Mouse (Mus musculus): Measurements from ENCODE around the gene Kdm6a. TPM values are rescaled to one million over a fixed set of nuclear protein-coding genes. Genes with fewer than 3 reads are reported as not detected.
A peak's percentile ranks its signal among the peaks of the same experiment; 100 is the strongest.

Gene Kdm6a
- polyA plus RNA-seq, 1 experiment, result 38.2 TPM

DNA sequence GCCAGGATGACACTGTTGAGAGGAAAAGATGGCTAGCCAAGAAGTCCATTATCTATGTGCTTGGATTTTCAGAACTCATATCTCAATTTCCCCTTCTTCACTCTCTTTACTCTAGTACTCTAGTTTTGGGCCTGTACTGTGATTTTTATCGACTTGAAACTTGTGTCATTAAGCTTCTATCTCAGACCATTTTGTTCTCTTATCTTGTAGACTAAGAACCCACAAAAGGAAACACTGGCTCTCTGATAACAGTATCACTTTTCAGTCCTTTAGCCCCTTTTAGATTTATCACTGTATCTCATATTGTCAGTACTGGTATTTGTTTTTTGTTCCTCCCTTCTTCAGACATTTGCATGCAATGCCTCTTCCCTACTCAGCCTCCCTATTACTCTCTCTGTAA is 17.1 kb downstream of the Kdm6a start:
- Histone ChIP-seq H3K4me3 (ENCODE audit: control insufficient read depth, insufficient read depth, low read length) (no peak overlapping the region), H3K4me1 (replicated peaks; ENCODE audit: control insufficient read depth, insufficient read depth, low read length) (no peaks in the 10 kb centered on the region), H3K27me3 (ENCODE audit: control insufficient read depth, insufficient read depth, low read length) (no peaks in the 10 kb centered on the region), H3K27ac (ENCODE audit: control insufficient read depth, insufficient read depth, low read length) (no peak overlapping the region), H3K36me3 (ENCODE audit: control insufficient read depth, insufficient read depth, low read length) (no peaks in the 10 kb centered on the region)
- DNase-seq, result no peak
- TF ChIP-seq POLR2A (IDR thresholded peaks at IDR 0.05; ENCODE audit: control insufficient read depth, extremely low read depth, insufficient read depth, low read length, poor library complexity) (no peak), CTCF (IDR thresholded peaks at IDR 0.05; ENCODE audit: borderline replicate concordance, control insufficient read depth, extremely low read depth, insufficient read depth, low read length, poor library complexity) (no peak)
- 5% methylated on average over 1 of the region's 1 CpGs for WGBS

DNA sequence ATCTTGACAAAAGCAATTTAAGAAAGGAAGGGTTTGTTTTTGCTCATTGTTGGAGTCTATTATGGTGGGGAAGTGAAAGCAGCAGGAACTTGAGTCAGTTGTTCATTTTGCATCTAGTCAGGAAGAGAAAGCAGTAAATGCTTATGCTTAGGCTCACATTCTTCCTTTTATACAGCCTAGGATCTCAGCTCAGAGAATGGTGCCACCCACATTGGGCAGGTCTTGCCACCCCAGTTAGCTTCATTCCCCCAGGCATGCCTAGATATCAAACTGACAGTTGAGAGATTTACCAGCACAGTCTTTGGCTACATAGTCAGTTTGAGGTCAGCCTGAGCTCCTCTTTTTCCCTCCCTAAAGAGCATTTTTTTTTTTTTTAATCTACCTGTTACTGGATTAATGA is 24.8 kb downstream of the Kdm6a start:
- Histone ChIP-seq H3K4me1 (replicated peaks; ENCODE audit: control insufficient read depth, insufficient read depth, low read length) (peaks cover 2% of the 10 kb centered on the region; the same call in 1 of the 2 replicates), H3K27me3 (ENCODE audit: control insufficient read depth, insufficient read depth, low read length) (no peaks in the 10 kb centered on the region), H3K27ac (ENCODE audit: control insufficient read depth, insufficient read depth, low read length) (no peak overlapping the region), H3K36me3 (ENCODE audit: control insufficient read depth, insufficient read depth, low read length) (no peaks in the 10 kb centered on the region), H3K4me3 (ENCODE audit: control insufficient read depth, insufficient read depth, low read length) (no peak overlapping the region)
- DNase-seq, result no peak
- no peak for TF ChIP-seq CTCF (IDR thresholded peaks at IDR 0.05; ENCODE audit: borderline replicate concordance, control insufficient read depth, extremely low read depth, insufficient read depth, low read length, poor library complexity)
- TF ChIP-seq POLR2A (IDR thresholded peaks at IDR 0.05; ENCODE audit: control insufficient read depth, extremely low read depth, insufficient read depth, low read length, poor library complexity), result no peak

DNA sequence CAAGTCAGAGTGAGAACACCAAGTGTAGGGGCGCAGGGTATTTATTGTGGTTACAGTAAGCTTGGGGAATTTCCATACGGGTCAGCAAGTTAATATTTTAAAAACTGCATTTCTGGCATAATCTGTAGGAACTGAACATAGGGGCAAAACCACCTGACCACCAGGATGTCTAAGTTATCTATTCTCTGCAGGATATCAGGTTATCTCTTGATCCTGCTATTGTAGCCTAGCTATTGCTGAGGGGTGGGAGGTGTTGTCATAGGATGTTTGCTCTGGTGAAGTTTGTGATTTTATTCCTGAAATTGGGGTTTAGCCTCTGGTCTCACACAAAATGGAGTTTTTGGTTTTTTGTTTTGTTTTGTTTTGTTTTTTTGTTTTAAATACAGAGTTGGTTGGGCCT is 25.9 kb downstream of the Kdm6a start:
- no peaks in the 10 kb centered on the region for H3K27me3 ChIP-seq (ENCODE audit: control insufficient read depth, insufficient read depth, low read length)
- no peaks in the 10 kb centered on the region for H3K36me3 ChIP-seq (ENCODE audit: control insufficient read depth, insufficient read depth, low read length)
- TF ChIP-seq POLR2A (IDR thresholded peaks at IDR 0.05; ENCODE audit: control insufficient read depth, extremely low read depth, insufficient read depth, low read length, poor library complexity), result no peak
- TF ChIP-seq CTCF (IDR thresholded peaks at IDR 0.05; ENCODE audit: borderline replicate concordance, control insufficient read depth, extremely low read depth, insufficient read depth, low read length, poor library complexity), result no peak
- H3K4me3 ChIP-seq (ENCODE audit: control insufficient read depth, insufficient read depth, low read length), result no peak overlapping the region
- no peak for DNase-seq
- peaks cover 2% of the 10 kb centered on the region; the same call in 1 of the 2 replicates for H3K4me1 ChIP-seq (replicated peaks; ENCODE audit: control insufficient read depth, insufficient read depth, low read length)
- H3K27ac ChIP-seq (ENCODE audit: control insufficient read depth, insufficient read depth, low read length), result no peak overlapping the region
- 90% methylated on average over 2 of the region's 2 CpGs for WGBS

DNA sequence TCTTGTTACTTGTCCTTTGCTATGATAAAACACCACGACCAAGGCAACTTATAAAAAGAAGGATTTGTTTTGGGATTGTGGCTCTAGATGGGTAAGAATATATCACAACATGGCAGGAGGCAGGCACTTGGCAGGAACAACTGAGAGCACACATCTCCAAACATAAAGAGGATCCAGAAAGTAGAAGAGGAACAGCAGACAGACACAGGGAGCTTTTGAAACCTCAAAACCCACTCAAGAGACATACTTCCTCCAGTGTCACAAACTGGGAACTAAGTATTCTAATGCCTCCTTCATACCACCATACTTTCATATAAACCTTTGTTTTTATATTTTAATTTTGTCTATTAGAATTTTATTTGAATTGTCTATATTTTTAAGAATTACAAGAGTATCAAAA is 77.2 kb downstream of the Kdm6a start:
- no peaks in the 10 kb centered on the region for H3K27me3 ChIP-seq (ENCODE audit: control insufficient read depth, insufficient read depth, low read length)
- TF ChIP-seq POLR2A (IDR thresholded peaks at IDR 0.05; ENCODE audit: control insufficient read depth, extremely low read depth, insufficient read depth, low read length, poor library complexity) (no peak), CTCF (IDR thresholded peaks at IDR 0.05; ENCODE audit: borderline replicate concordance, control insufficient read depth, extremely low read depth, insufficient read depth, low read length, poor library complexity) (no peak)
- no peak for DNase-seq
- H3K27ac ChIP-seq (ENCODE audit: control insufficient read depth, insufficient read depth, low read length), result no peak overlapping the region
- no peak overlapping the region for H3K4me3 ChIP-seq (ENCODE audit: control insufficient read depth, insufficient read depth, low read length)
- H3K36me3 ChIP-seq (ENCODE audit: control insufficient read depth, insufficient read depth, low read length), result no peaks in the 10 kb centered on the region
- 83% methylated on average over 1 of the region's 1 CpGs for WGBS
- H3K4me1 ChIP-seq (replicated peaks; ENCODE audit: control insufficient read depth, insufficient read depth, low read length), result no peaks in the 10 kb centered on the region

DNA sequence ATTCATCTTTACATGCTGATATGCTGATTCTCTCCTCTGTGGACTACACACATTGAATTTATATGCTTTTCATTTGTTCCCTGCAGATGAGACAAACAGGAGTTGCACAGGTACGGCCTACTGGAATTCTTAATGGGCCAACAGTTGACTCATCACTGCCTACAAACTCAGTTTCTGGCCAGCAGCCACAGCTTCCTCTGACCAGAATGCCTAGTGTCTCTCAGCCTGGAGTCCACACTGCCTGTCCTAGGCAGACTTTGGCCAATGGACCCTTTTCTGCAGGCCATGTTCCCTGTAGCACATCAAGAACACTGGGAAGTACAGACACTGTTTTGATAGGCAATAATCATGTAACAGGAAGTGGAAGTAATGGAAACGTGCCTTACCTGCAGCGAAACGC is 88.2 kb downstream of the Kdm6a start:
- DNase-seq, result no peak
- Histone ChIP-seq H3K4me1 (replicated peaks; ENCODE audit: control insufficient read depth, insufficient read depth, low read length) (no peaks in the 10 kb centered on the region), H3K4me3 (ENCODE audit: control insufficient read depth, insufficient read depth, low read length) (no peak overlapping the region), H3K27ac (ENCODE audit: control insufficient read depth, insufficient read depth, low read length) (no peak overlapping the region), H3K27me3 (ENCODE audit: control insufficient read depth, insufficient read depth, low read length) (no peaks in the 10 kb centered on the region), H3K36me3 (ENCODE audit: control insufficient read depth, insufficient read depth, low read length) (peaks cover 15% of the 10 kb centered on the region)
- WGBS, result 99% methylated on average over 4 of the region's 4 CpGs
- TF ChIP-seq POLR2A (IDR thresholded peaks at IDR 0.05; ENCODE audit: control insufficient read depth, extremely low read depth, insufficient read depth, low read length, poor library complexity) (no peak), CTCF (IDR thresholded peaks at IDR 0.05; ENCODE audit: borderline replicate concordance, control insufficient read depth, extremely low read depth, insufficient read depth, low read length, poor library complexity) (no peak)

DNA sequence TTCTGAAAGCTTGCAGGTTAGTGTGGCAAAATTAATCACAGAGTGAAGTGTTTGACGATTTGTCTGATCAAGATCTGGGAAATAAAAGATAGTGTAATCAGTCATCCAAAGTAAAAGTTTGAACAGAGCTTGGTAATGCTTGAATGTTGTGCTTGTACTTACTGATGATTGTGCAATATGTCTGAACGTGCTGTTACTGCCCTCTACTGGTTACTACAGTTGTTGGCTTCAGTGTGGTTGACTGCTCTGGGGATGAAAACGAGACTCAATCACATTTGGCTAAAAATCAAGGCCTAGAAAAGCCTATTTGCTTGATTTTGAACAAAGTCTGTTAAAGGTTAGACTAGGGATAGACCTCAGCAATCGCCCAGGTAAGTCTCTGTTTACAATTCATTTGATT is 92.4 kb downstream of the Kdm6a start:
- no peaks in the 10 kb centered on the region for H3K27me3 ChIP-seq (ENCODE audit: control insufficient read depth, insufficient read depth, low read length)
- TF ChIP-seq CTCF (IDR thresholded peaks at IDR 0.05; ENCODE audit: borderline replicate concordance, control insufficient read depth, extremely low read depth, insufficient read depth, low read length, poor library complexity), result no peak
- TF ChIP-seq POLR2A (IDR thresholded peaks at IDR 0.05; ENCODE audit: control insufficient read depth, extremely low read depth, insufficient read depth, low read length, poor library complexity), result no peak
- no peak overlapping the region for H3K4me3 ChIP-seq (ENCODE audit: control insufficient read depth, insufficient read depth, low read length)
- peaks cover 15% of the 10 kb centered on the region for H3K36me3 ChIP-seq (ENCODE audit: control insufficient read depth, insufficient read depth, low read length)
- 45% methylated on average over 4 of the region's 4 CpGs for WGBS
- no peaks in the 10 kb centered on the region for H3K4me1 ChIP-seq (replicated peaks; ENCODE audit: control insufficient read depth, insufficient read depth, low read length)
- peak; percentile 9 for DNase-seq
- no peak overlapping the region for H3K27ac ChIP-seq (ENCODE audit: control insufficient read depth, insufficient read depth, low read length)

DNA sequence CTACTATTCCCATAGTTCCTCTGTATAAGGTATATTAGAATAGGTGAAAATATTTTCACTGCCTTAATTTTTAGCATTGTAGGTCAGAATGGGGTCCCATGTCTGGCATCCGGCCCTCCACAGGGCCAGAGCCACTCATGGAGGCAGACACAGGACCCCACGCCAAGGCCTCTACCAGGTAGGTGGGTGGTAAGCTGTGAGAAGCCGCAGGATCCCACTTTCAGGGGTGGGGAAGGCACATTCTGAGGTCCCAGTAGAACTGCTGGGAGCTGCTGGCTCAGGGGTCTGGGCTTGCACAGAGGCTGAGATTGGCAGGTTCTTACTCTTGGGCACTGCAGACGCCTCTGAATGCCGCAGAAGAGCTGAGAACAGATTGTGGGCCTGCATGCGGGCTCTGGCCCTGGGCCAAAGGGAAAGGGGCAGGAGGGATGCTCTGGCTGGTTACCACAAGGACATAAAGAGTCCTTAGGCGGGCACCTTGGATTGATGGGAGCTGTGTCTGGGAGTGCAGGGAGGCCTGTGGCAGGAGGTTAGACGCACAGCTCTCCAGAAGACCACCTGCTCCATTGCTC is 95.9 kb downstream of the Kdm6a start:
- Histone ChIP-seq H3K36me3 (ENCODE audit: control insufficient read depth, insufficient read depth, low read length) (peaks cover 10% of the 10 kb centered on the region; the same call in 1 of the 2 replicates), H3K27me3 (ENCODE audit: control insufficient read depth, insufficient read depth, low read length) (no peaks in the 10 kb centered on the region), H3K4me1 (replicated peaks; ENCODE audit: control insufficient read depth, insufficient read depth, low read length) (no peaks in the 10 kb centered on the region), H3K4me3 (ENCODE audit: control insufficient read depth, insufficient read depth, low read length) (no peak overlapping the region), H3K27ac (ENCODE audit: control insufficient read depth, insufficient read depth, low read length) (no peak overlapping the region)
- DNase-seq, result no peak
- 100% methylated on average over 8 of the region's 8 CpGs for WGBS
- TF ChIP-seq POLR2A (IDR thresholded peaks at IDR 0.05; ENCODE audit: control insufficient read depth, extremely low read depth, insufficient read depth, low read length, poor library complexity), result no peak
- TF ChIP-seq CTCF (IDR thresholded peaks at IDR 0.05; ENCODE audit: borderline replicate concordance, control insufficient read depth, extremely low read depth, insufficient read depth, low read length, poor library complexity), result no peak

Measured in thymus, adult 2 months (tissue).